Mouse (Mus musculus): ENCODE results near the gene Fam111a.

GRCm38 (mm10) chr19:12595530-12596289, 50.2 kb downstream of the Fam111a start:
- TF ChIP-seq CTCF (IDR thresholded peaks at IDR 0.05; ENCODE audit: insufficient read depth, low read depth, low read length) (no peak), POLR2A (IDR thresholded peaks at IDR 0.05; ENCODE audit: insufficient read depth, low read depth, low read length) (no peak)

All from olfactory bulb, adult 2 months (tissue).